Mouse (Mus musculus) stomach, embryonic 16.5 days (tissue): Measurements from ENCODE around the gene Alk. TPM values are rescaled to one million over a fixed set of nuclear protein-coding genes. Genes with fewer than 3 reads are reported as not detected.

Source experiments
- ATAC-seq: fragments of 200-750 bp; cut with Nextera tagmentation; 2 replicates; pipeline ENCODE4 v1.8.0; 2017; ENCODE audit warnings: moderate number of reproducible peaks, moderate TSS enrichment; ENCODE audit not compliant: insufficient read depth, low FRiP score
- H3K27ac ChIP-seq: fragments of 300-500 bp; sonication (generic); 2 replicates; pipeline ENCODE4 v1.5.1; 2014; ENCODE audit warnings: low read length
- H3K27me3 ChIP-seq: fragments of 300-500 bp; sonication (generic); 2 replicates; pipeline ENCODE4 v1.6.1; 2014; ENCODE audit warnings: low read length, control low read depth, mixed read lengths; ENCODE audit not compliant: control insufficient read depth, insufficient read depth
- H3K36me3 ChIP-seq: fragments of 300-500 bp; sonication (generic); 2 replicates; pipeline ENCODE4 v1.6.1; 2014; ENCODE audit warnings: low read length; ENCODE audit not compliant: control insufficient read depth, insufficient read depth
- H3K4me1 ChIP-seq: fragments of 300-500 bp; sonication (generic); 2 replicates; pipeline ENCODE4 v1.6.1; 2014; ENCODE audit warnings: low read length, control low read depth, mixed read lengths; ENCODE audit not compliant: control insufficient read depth, insufficient read depth
- H3K4me2 ChIP-seq: fragments of 300-500 bp; sonication (generic); 2 replicates; pipeline ENCODE4 v1.6.1; 2014; ENCODE audit warnings: low read depth, low read length, mixed read lengths
- H3K4me3 ChIP-seq: fragments of 300-500 bp; sonication (generic); replicated peaks from 2 replicates; pipeline ENCODE4 v1.5.1; 2014; ENCODE audit warnings: mild to moderate bottlenecking, low read length
- H3K9ac ChIP-seq: fragments of 300-500 bp; sonication (generic); 2 replicates; pipeline ENCODE4 v1.6.1; 2014; ENCODE audit warnings: low read length
- H3K9me3 ChIP-seq: fragments of 300-500 bp; sonication (generic); replicated peaks from 2 replicates; pipeline ENCODE4 v1.6.1; 2016; ENCODE audit warnings: low read length, control low read depth; ENCODE audit not compliant: control insufficient read depth
- WGBS: fragments of 180-500 bp; shearing (Covaris S2); extraction: QIAGEN DNeasy Blood & Tissue Kit; methylation state at CpG from one replicate; pipeline ENCODE4 v1.1.7; 2014; 5-methylcytosine and 5-hydroxymethylcytosine counted together
- polyA plus RNA-seq: library from polyadenylated mRNA; unstranded; fragments of >200 nt; fragmentation: Nextera tagmentation; extraction: Ambion mirVana; gene quantifications from 2 replicates; pipeline ENCODE4 v1.2.1, GENCODE M21; 2015

Alk gene
- polyA plus RNA-seq, 1 experiment from 2014 or later, result 1.5 TPM

- H3K4me3 ChIP-seq, result no peak overlapping the region
- H3K27me3 ChIP-seq, result no peaks in the 10 kb centered on the region
- H3K9me3 ChIP-seq, result no peaks in the 10 kb centered on the region
- no peaks in the 10 kb centered on the region for H3K36me3 ChIP-seq
- ATAC-seq, result no peak
- no peak overlapping the region for H3K4me2 ChIP-seq
- no peak overlapping the region for H3K27ac ChIP-seq
- H3K4me1 ChIP-seq, result no peaks in the 10 kb centered on the region
- no peak overlapping the region for H3K9ac ChIP-seq
- WGBS, result 64% methylated on average over 6 of the region's 6 CpGs
These were observed 599.1 kb downstream of the Alk start for GRCm38 (mm10) chr17:72005365-72005764.

DNA sequence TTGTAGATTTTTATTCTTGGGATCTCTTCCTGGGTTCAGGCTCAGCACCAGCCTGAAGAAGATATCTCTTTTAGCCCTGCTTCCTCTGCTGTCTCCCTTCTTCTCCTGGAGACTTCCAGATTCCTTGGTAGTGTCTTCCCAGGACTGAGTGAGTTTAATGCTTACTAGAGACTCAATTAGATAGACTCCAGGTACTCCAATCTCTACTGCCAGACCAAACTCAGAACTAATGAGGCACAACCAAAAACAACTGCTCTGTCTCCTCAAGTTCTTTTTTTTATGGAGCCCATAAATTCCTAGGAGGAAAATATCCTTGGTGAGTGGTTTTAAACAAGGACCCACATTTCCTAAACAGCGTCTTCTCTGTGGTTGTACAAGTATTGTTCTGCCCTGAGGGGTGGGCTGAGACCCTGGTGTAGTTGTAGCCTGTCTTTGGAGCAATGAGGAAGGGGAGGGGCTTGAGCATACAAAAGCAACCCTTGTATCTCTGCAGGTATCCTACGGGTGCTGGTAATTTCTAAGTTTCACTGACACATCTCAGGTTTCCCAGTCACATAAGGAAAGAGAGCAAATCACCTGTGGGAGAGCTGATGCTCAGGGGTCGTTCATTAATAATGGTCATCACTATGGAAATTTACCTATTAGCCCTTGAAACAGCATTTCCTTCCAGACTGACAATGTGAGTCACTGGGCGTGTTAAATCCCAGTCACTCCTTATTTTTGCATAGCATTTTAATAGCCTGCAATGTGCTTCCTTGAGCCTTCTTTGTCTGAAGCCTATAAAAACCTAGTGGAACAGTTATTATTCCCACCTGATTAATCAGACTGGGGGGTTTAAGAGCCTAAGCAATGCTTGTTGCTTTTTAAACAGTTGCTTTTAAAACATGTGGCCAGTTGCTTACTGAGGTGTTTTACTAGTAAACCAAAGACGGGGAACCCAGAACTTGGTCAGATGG lies 604.6 kb downstream of the Alk start:
- Histone ChIP-seq H3K9me3 (no peaks in the 10 kb centered on the region), H3K4me3 (no peak overlapping the region), H3K9ac (no peak overlapping the region), H3K36me3 (no peaks in the 10 kb centered on the region), H3K4me1 (no peaks in the 10 kb centered on the region), H3K27ac (no peak overlapping the region), H3K4me2 (no peak overlapping the region), H3K27me3 (no peaks in the 10 kb centered on the region)
- WGBS, result 69% methylated on average over 5 of the region's 5 CpGs
- no peak for ATAC-seq

DNA sequence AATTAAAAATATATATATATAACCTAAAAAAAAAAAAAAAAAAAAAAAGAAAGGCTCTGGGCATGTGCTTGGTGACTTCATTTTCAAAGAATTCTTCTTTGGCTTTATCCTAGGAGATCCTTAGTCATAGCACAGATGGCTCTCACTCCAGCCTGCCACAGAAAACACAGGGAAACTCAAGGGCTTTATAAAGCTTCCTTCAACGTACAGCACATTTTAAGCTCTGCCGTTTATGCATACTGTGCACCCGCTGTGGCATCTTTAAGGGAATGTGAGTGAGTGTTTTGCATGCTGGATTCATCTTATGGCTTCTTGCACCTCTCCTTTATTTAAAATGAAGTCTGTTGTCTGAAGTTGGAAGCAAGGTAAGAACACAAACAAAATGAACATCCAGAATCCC lies 606.7 kb downstream of the Alk start:
- Histone ChIP-seq H3K27ac (no peak overlapping the region), H3K27me3 (no peaks in the 10 kb centered on the region), H3K36me3 (no peaks in the 10 kb centered on the region), H3K4me1 (no peaks in the 10 kb centered on the region), H3K9ac (no peak overlapping the region), H3K4me2 (no peak overlapping the region), H3K9me3 (no peaks in the 10 kb centered on the region), H3K4me3 (no peak overlapping the region)
- ATAC-seq, result no peak
- 54% methylated on average over 3 of the region's 3 CpGs for WGBS

DNA sequence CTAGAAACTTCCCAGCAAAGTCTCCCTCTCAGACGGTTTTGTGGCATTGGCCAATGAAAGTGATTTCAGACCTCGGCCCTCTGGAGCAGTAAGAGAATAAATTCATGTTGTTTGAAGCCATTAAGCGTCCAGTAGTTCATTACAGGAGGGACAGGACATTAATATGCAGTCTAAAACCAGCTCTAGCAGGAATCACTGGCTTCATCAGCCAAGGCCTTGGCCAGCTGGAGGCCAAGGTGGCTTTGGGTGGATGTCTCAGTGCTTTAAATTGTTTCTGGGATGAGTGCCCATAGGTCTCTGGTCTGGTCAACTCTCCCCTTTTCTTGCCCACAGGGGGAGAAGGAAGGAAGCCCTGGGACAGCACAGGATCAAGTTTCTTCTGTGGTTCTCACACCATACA lies 608.9 kb downstream of the Alk start:
- no peaks in the 10 kb centered on the region for H3K9me3 ChIP-seq
- H3K27ac ChIP-seq, result no peak overlapping the region
- no peaks in the 10 kb centered on the region for H3K36me3 ChIP-seq
- H3K4me1 ChIP-seq, result no peaks in the 10 kb centered on the region
- 76% methylated on average over 3 of the region's 3 CpGs for WGBS
- no peaks in the 10 kb centered on the region for H3K27me3 ChIP-seq
- H3K4me3 ChIP-seq, result no peak overlapping the region
- no peak overlapping the region for H3K9ac ChIP-seq
- H3K4me2 ChIP-seq, result no peak overlapping the region
- ATAC-seq, result no peak

DNA sequence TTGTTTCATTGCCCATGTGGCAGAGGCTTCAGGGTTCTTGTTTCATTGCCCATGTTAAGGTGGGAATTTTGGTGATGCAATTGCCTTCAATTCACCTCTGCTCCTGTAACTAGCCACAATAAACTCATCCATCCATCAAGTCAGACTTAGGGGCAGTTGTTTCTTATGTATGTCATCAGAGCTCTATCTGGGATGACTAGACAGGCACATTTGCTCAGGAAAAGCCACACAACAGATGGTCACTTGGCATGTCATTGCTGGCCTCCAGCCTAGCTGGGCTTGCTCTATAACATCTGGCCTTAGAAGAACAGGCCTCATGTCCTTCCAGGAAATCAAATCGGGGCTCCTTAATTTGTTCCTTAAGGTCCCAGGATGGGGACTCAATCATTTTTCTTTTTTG lies 610.3 kb downstream of the Alk start:
- 73% methylated on average over 1 of the region's 1 CpGs for WGBS
- no peak for ATAC-seq

DNA sequence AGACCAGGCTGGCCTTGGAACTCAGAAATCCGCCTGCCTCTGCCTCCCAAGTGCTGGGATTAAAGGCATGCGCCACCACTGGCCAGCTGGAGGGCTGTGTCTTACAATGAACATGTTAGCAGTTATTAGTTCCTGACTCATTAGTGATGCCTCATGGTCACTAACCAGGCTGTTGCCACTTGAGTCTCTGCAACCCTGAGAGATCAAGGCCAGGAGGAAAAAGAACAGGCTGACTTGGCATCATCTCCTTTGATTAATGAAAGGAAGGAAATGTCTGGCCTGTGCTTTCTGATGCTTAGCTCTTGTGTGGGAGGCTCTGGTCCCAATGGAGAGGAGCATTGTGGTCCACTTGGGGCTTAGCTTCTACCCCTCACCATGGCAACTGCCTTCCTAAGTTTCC lies 611.4 kb downstream of the Alk start:
- Histone ChIP-seq H3K4me2 (no peak overlapping the region), H3K4me3 (no peak overlapping the region), H3K4me1 (peaks cover 5% of the 10 kb centered on the region; the same call in 1 of the 2 replicates), H3K27me3 (no peaks in the 10 kb centered on the region), H3K9ac (no peak overlapping the region), H3K27ac (no peak overlapping the region), H3K36me3 (no peaks in the 10 kb centered on the region), H3K9me3 (no peaks in the 10 kb centered on the region)
- 92% methylated on average over 2 of the region's 2 CpGs for WGBS
- ATAC-seq, result no peak

More for the DNA sequence above, 610.3 kb downstream of the Alk start:
- H3K9ac ChIP-seq, result no peak overlapping the region
- no peaks in the 10 kb centered on the region for H3K36me3 ChIP-seq
- H3K4me1 ChIP-seq, result no peaks in the 10 kb centered on the region
- no peak overlapping the region for H3K27ac ChIP-seq
- H3K27me3 ChIP-seq, result no peaks in the 10 kb centered on the region
- no peak overlapping the region for H3K4me2 ChIP-seq
- H3K9me3 ChIP-seq, result no peaks in the 10 kb centered on the region
- no peak overlapping the region for H3K4me3 ChIP-seq

GRCm38 (mm10) chr17:71991260-71991659 lies 613.2 kb downstream of the Alk start:
- Histone ChIP-seq H3K4me3 (no peak overlapping the region), H3K9me3 (no peaks in the 10 kb centered on the region), H3K9ac (no peak overlapping the region), H3K4me2 (no peak overlapping the region), H3K36me3 (no peaks in the 10 kb centered on the region), H3K27me3 (no peaks in the 10 kb centered on the region), H3K4me1 (peaks cover 15% of the 10 kb centered on the region), H3K27ac (no peak overlapping the region)
- WGBS, result 70% methylated on average over 3 of the region's 3 CpGs
- ATAC-seq, result no peak

DNA sequence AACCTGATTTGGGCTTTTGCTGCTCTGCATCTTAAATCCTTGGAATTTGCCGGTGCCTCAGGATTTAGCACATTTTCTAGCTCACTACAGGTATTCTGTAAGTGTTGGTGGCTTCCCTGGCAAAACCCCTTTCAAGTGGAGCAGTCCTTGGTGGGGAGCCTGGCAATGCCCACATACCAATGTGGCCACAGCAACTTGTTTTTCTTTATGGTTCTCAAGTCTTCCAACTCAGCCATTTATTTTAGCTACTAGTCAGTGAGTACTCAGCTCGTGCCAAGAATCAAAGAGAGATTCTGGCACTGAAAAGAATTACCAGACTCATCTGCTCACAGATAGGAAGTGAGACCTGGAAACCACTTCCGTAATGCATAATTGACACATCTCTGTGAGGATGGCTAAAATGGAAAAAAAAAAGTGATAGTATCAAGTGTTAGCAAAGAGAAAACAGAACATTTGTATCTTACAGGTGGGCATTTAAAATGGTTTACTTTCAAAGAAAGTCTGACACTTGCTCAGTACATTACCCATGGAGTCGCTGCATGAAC lies 614.2 kb downstream of the Alk start:
- H3K4me1 ChIP-seq, result peaks cover 15% of the 10 kb centered on the region
- H3K9me3 ChIP-seq, result no peaks in the 10 kb centered on the region
- H3K9ac ChIP-seq, result no peak overlapping the region
- H3K36me3 ChIP-seq, result no peaks in the 10 kb centered on the region
- no peak overlapping the region for H3K4me2 ChIP-seq
- no peak overlapping the region for H3K4me3 ChIP-seq
- H3K27ac ChIP-seq, result no peak overlapping the region
- ATAC-seq, result no peak
- 76% methylated on average over 4 of the region's 4 CpGs for WGBS
- H3K27me3 ChIP-seq, result no peaks in the 10 kb centered on the region

- Histone ChIP-seq H3K27ac (no peak overlapping the region), H3K4me1 (peaks cover 15% of the 10 kb centered on the region), H3K4me2 (no peak overlapping the region), H3K36me3 (no peaks in the 10 kb centered on the region), H3K9me3 (no peaks in the 10 kb centered on the region), H3K27me3 (no peaks in the 10 kb centered on the region), H3K9ac (no peak overlapping the region), H3K4me3 (no peak overlapping the region)
- WGBS, result 67% methylated on average over 9 of the region's 9 CpGs
- no peak for ATAC-seq
These were observed 615.5 kb downstream of the Alk start for GRCm38 (mm10) chr17:71988736-71989569.
